Mouse (Mus musculus) stomach, postnatal 0 days (tissue): ENCODE results near the gene Smurf2.

Experiments used
- CTCF ChIP-seq: IDR thresholded peaks from 2 replicates; pipeline ENCODE4 v1.5.1; 2016; ENCODE audit warnings: antibody characterized with exemption, low read depth, mild to moderate bottlenecking, moderate library complexity
- EP300 ChIP-seq: optimal IDR thresholded peaks from 2 replicates; pipeline ENCODE3; 2016; ENCODE audit warnings: antibody characterized with exemption

GRCm38 (mm10) chr11:106814601-106815320 lies 105.8 kb downstream of the Smurf2 start:
- TF ChIP-seq EP300 = no peak
- TF ChIP-seq CTCF = no peak
